Mouse (Mus musculus) forebrain, embryonic 15.5 days (tissue): Measurements from ENCODE around the gene Eif4h. TPM values are rescaled to one million over a fixed set of nuclear protein-coding genes. Genes with fewer than 3 reads are reported as not detected.

ENCODE experiments used
- ATAC-seq: fragments of 200-750 bp; cut with Nextera tagmentation; replicated peaks from 2 replicates; pipeline ENCODE4 v1.8.0; 2017; ENCODE audit warnings: mild to moderate bottlenecking, moderate TSS enrichment, moderate library complexity
- H3K27ac ChIP-seq: fragments of 300-500 bp; sonication (generic); replicated peaks from 2 replicates; pipeline ENCODE4 v1.5.1; 2015; ENCODE audit warnings: mild to moderate bottlenecking, inconsistent platforms
- H3K27me3 ChIP-seq: fragments of 300-500 bp; sonication (generic); 2 replicates; pipeline ENCODE4 v1.6.1; 2015; ENCODE audit warnings: inconsistent platforms
- H3K36me3 ChIP-seq: fragments of 300-500 bp; sonication (generic); 2 replicates; pipeline ENCODE4 v1.6.1; 2015; ENCODE audit warnings: mild to moderate bottlenecking, inconsistent platforms
- H3K4me1 ChIP-seq: fragments of 300-500 bp; sonication (generic); 2 replicates; pipeline ENCODE4 v1.6.1; 2015; ENCODE audit warnings: inconsistent platforms
- H3K4me2 ChIP-seq: fragments of 300-500 bp; sonication (generic); replicated peaks from 2 replicates; pipeline ENCODE4 v1.6.1; 2015; ENCODE audit warnings: mild to moderate bottlenecking, inconsistent platforms
- H3K4me3 ChIP-seq: fragments of 300-500 bp; sonication (generic); 2 replicates; pipeline ENCODE4 v1.5.1; 2015; ENCODE audit warnings: mild to moderate bottlenecking, inconsistent platforms
- H3K9ac ChIP-seq: fragments of 300-500 bp; sonication (generic); replicated peaks from 2 replicates; pipeline ENCODE4 v1.6.1; 2015; ENCODE audit warnings: mild to moderate bottlenecking, inconsistent platforms
- H3K9me3 ChIP-seq: fragments of 300-500 bp; sonication (generic); 2 replicates; pipeline ENCODE4 v1.6.1; 2016; ENCODE audit warnings: inconsistent platforms
- WGBS: fragments of 180-500 bp; shearing (Covaris S2); methylation state at CpG from one replicate; pipeline ENCODE4 v1.1.7; 2015; ENCODE audit warnings: mixed read lengths; 5-methylcytosine and 5-hydroxymethylcytosine counted together
- polyA plus RNA-seq: library from polyadenylated mRNA; unstranded; fragments of >200 nt; fragmentation: Nextera tagmentation; extraction: Ambion mirVana; gene quantifications from 2 replicates; pipeline ENCODE4 v1.2.1, GENCODE M21; 2015

The Eif4h gene
- polyA plus RNA-seq, 1 experiment from 2014 or later = 408 TPM

- Histone ChIP-seq H3K27me3 (no peaks in the 10 kb centered on the region), H3K4me3 (no peak overlapping the region), H3K4me1 (no peaks in the 10 kb centered on the region), H3K36me3 (peaks cover 54% of the 10 kb centered on the region), H3K27ac (no peak overlapping the region), H3K9me3 (no peaks in the 10 kb centered on the region), H3K9ac (no peak overlapping the region), H3K4me2 (no peak overlapping the region)
- WGBS = 90% methylated on average over 9 of the region's 9 CpGs
- ATAC-seq = no peak
Measured at GRCm38 (mm10) chr5:134593093-134593492, 46.2 kb downstream of the Eif4h start.

- H3K36me3 ChIP-seq = peaks cover 47% of the 10 kb centered on the region
- 88% methylated on average over 11 of the region's 11 CpGs for WGBS
- no peak overlapping the region for H3K4me3 ChIP-seq
- H3K4me1 ChIP-seq = no peaks in the 10 kb centered on the region
- H3K4me2 ChIP-seq = no peak overlapping the region
- no peak for ATAC-seq
- no peak overlapping the region for H3K9ac ChIP-seq
- H3K9me3 ChIP-seq = no peaks in the 10 kb centered on the region
- no peak overlapping the region for H3K27ac ChIP-seq
- no peaks in the 10 kb centered on the region for H3K27me3 ChIP-seq
Measured at GRCm38 (mm10) chr5:134592026-134592581, 47.2 kb downstream of the Eif4h start.

GRCm38 (mm10) chr5:134589900-134590299 lies 49.4 kb downstream of the Eif4h start:
- Histone ChIP-seq H3K9ac (no peak overlapping the region), H3K4me2 (no peak overlapping the region), H3K4me1 (no peaks in the 10 kb centered on the region), H3K27ac (no peak overlapping the region), H3K27me3 (no peaks in the 10 kb centered on the region), H3K4me3 (no peak overlapping the region), H3K36me3 (peaks cover 25% of the 10 kb centered on the region), H3K9me3 (no peaks in the 10 kb centered on the region)
- 97% methylated on average over 3 of the region's 3 CpGs for WGBS
- ATAC-seq = no peak

- peaks cover 13% of the 10 kb centered on the region for H3K4me1 ChIP-seq
- no peaks in the 10 kb centered on the region for H3K9me3 ChIP-seq
- H3K27me3 ChIP-seq = no peaks in the 10 kb centered on the region
- H3K4me3 ChIP-seq = no peak overlapping the region
- 89% methylated on average over 5 of the region's 5 CpGs for WGBS
- H3K36me3 ChIP-seq = 0 out of 2 replicates have a peak, but pooled peaks cover 4% of the 10 kb centered on the region
- no peak overlapping the region for H3K27ac ChIP-seq
- no peak overlapping the region for H3K4me2 ChIP-seq
- H3K9ac ChIP-seq = no peak overlapping the region
- no peak for ATAC-seq
Measured at GRCm38 (mm10) chr5:134584798-134585197, 54.5 kb downstream of the Eif4h start.

GRCm38 (mm10) chr5:134583884-134584213 lies 55.4 kb downstream of the Eif4h start:
- Histone ChIP-seq H3K4me3 (peak overlapping the region; percentile 93), H3K9ac (no peak overlapping the region), H3K36me3 (0 out of 2 replicates have a peak, but pooled peaks cover 4% of the 10 kb centered on the region), H3K4me2 (no peak overlapping the region), H3K27ac (no peak overlapping the region), H3K9me3 (no peaks in the 10 kb centered on the region), H3K4me1 (peaks cover 13% of the 10 kb centered on the region), H3K27me3 (no peaks in the 10 kb centered on the region)
- no peak for ATAC-seq
- 83% methylated on average over 3 of the region's 3 CpGs for WGBS

- 31% methylated on average over 15 of the region's 15 CpGs for WGBS
- no peaks in the 10 kb centered on the region for H3K36me3 ChIP-seq
- ATAC-seq = no peak
- peak overlapping the region; percentile 48; the same call in 1 of the 2 replicates for H3K27ac ChIP-seq
- H3K4me3 ChIP-seq = peak overlapping the region; percentile 93
- peak overlapping the region; percentile 52 for H3K4me2 ChIP-seq
- no peaks in the 10 kb centered on the region for H3K27me3 ChIP-seq
- peak overlapping the region; percentile 87 for H3K9ac ChIP-seq
- no peaks in the 10 kb centered on the region for H3K9me3 ChIP-seq
- peaks cover 13% of the 10 kb centered on the region for H3K4me1 ChIP-seq
Measured at GRCm38 (mm10) chr5:134583006-134583883, 56.0 kb downstream of the Eif4h start.

GRCm38 (mm10) chr5:134582221-134582907 lies 56.9 kb downstream of the Eif4h start:
- 7% methylated on average over 29 of the region's 30 CpGs for WGBS
- Histone ChIP-seq H3K4me2 (peak overlapping the region; percentile 52), H3K27ac (peak overlapping the region; percentile 48; the same call in 1 of the 2 replicates), H3K27me3 (no peaks in the 10 kb centered on the region), H3K9me3 (no peaks in the 10 kb centered on the region), H3K4me1 (peaks cover 13% of the 10 kb centered on the region), H3K9ac (peak overlapping the region; percentile 87), H3K36me3 (no peaks in the 10 kb centered on the region), H3K4me3 (peak overlapping the region; percentile 93)
- peak; percentile 97 for ATAC-seq

- ATAC-seq = no peak
- H3K4me1 ChIP-seq = peaks cover 13% of the 10 kb centered on the region
- H3K9ac ChIP-seq = no peak within 1 kb of the TSS
- no peaks in the 10 kb centered on the region for H3K9me3 ChIP-seq
- H3K27me3 ChIP-seq = no peaks in the 10 kb centered on the region
- no peak within 1 kb of the TSS for H3K4me2 ChIP-seq
- no peak within 1 kb of the TSS for H3K27ac ChIP-seq
- 89% methylated on average over 5 of the region's 5 CpGs for WGBS
- no peaks in the 10 kb centered on the region for H3K36me3 ChIP-seq
- H3K4me3 ChIP-seq = no peak within 1 kb of the TSS
Measured at GRCm38 (mm10) chr5:134581146-134581545, 58.1 kb downstream of the Eif4h start, which contains the start of gene Rfc2. Gene Rfc2, plus strand, starts transcription at chr5:134581366.

- ATAC-seq = no peak
- 69% methylated on average over 3 of the region's 3 CpGs for WGBS
- H3K4me2 ChIP-seq = no peak overlapping the region
- H3K36me3 ChIP-seq = no peaks in the 10 kb centered on the region
- peaks cover 12% of the 10 kb centered on the region for H3K4me1 ChIP-seq
- H3K27me3 ChIP-seq = no peaks in the 10 kb centered on the region
- H3K9me3 ChIP-seq = no peaks in the 10 kb centered on the region
- H3K4me3 ChIP-seq = no peak overlapping the region
- no peak overlapping the region for H3K27ac ChIP-seq
- H3K9ac ChIP-seq = no peak overlapping the region
Measured at GRCm38 (mm10) chr5:134579135-134579534, 60.2 kb downstream of the Eif4h start.

GRCm38 (mm10) chr5:134577534-134577933 lies 61.8 kb downstream of the Eif4h start:
- WGBS = 91% methylated on average over 7 of the region's 7 CpGs
- no peak overlapping the region for H3K4me2 ChIP-seq
- ATAC-seq = no peak
- H3K27ac ChIP-seq = no peak overlapping the region
- H3K9ac ChIP-seq = no peak overlapping the region
- H3K4me3 ChIP-seq = no peak overlapping the region
- H3K4me1 ChIP-seq = peaks cover 2% of the 10 kb centered on the region
- no peaks in the 10 kb centered on the region for H3K27me3 ChIP-seq
- no peaks in the 10 kb centered on the region for H3K9me3 ChIP-seq
- H3K36me3 ChIP-seq = no peaks in the 10 kb centered on the region

GRCm38 (mm10) chr5:134576517-134577220 lies 62.6 kb downstream of the Eif4h start:
- peaks cover 9% of the 10 kb centered on the region for H3K4me1 ChIP-seq
- H3K9ac ChIP-seq = no peak overlapping the region
- no peaks in the 10 kb centered on the region for H3K27me3 ChIP-seq
- 77% methylated on average over 14 of the region's 14 CpGs for WGBS
- no peaks in the 10 kb centered on the region for H3K9me3 ChIP-seq
- H3K4me2 ChIP-seq = no peak overlapping the region
- no peaks in the 10 kb centered on the region for H3K36me3 ChIP-seq
- no peak for ATAC-seq
- H3K27ac ChIP-seq = no peak overlapping the region
- H3K4me3 ChIP-seq = no peak overlapping the region

- Histone ChIP-seq H3K4me2 (no peak overlapping the region), H3K4me3 (no peak overlapping the region), H3K9me3 (no peaks in the 10 kb centered on the region), H3K27me3 (no peaks in the 10 kb centered on the region), H3K36me3 (no peaks in the 10 kb centered on the region), H3K9ac (no peak overlapping the region), H3K27ac (no peak overlapping the region), H3K4me1 (peaks cover 9% of the 10 kb centered on the region)
- no peak for ATAC-seq
- WGBS = 95% methylated on average over 5 of the region's 5 CpGs
Measured at GRCm38 (mm10) chr5:134575833-134576232, 63.5 kb downstream of the Eif4h start.
